Mouse (Mus musculus) right cerebral cortex, postnatal 25 days (tissue): Measurements from ENCODE around the gene Acsm5.

ENCODE experiments used
- DNase-seq: peaks from one replicate; pipeline ENCODE4 v3.0.0; 2022

Gene Acsm5

DNA sequence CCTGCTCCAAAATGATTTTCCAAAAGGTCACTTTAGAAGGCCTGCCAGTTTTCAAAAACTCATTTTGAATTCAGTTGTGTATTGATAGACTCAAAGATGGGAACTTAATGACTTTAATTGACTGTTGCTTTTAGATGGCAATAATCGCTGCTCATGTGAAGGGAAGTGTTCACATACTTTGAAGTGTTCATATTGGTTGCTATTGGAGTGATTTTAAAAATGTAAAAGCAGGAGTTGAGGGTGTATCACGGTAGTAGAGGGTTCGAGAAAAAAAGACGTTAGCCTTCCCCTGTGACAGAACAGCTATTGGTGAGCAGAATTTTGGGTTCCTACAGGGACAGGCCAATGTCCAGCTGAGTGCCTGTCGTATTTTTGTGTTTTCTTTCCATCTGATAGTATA is at the start of gene Acsm5:
TSS of gene Acsm5 (plus strand) at position 301 of the 400 bp plus-strand sequence.
- DNase-seq = no peak

DNA sequence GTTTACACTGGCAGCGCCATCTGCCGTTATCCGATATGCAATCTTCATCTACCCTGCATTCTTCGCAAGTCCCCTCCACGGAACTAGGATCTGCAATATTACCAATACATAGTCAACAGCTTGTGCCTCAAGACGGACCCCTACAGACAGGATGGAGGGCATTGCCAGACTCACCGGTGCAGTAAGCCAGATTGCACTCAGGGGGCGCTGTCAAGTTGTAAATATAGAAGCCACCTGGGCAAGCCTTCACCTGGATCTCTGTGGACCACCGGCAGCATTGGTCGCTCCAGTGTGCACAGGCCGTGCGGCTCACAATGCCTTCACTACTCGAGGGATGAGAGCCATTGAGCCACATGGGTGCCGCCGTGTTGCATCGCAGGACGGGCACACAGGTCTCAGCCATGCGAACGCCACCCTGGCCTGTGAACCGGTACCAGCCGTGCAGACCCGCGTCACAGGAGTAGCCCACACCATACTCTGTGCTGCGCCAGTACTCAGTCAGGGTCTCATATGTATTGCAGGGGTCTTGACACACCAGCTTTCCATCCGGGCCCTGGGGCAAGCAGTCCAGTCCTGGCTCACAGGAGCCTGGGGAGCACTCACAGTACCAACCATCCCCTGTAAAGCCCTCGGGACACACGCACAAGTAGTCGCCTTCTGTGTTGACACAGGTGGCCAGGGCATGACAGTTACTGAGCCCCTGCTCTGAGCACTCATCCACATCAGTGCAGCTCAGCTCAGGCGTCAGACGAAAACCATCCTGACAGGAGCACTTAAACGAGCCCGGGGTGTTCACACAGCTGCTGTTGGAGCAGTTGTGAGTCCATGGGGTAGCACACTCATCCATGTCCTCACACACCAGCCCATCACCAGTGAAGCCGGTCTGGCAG is 42.5 kb upstream of the Acsm5 start:
- DNase-seq = no peak

- DNase-seq = no peak
Observed at GRCm38 (mm10) chr7:119479256-119479655, 40.0 kb upstream of the Acsm5 start, which contains the start of gene Umod. Gene Umod (minus strand): TSS chr7:119479282.

GRCm38 (mm10) chr7:119484154-119484553 is 35.1 kb upstream of the Acsm5 start:
- DNase-seq = no peak

DNA sequence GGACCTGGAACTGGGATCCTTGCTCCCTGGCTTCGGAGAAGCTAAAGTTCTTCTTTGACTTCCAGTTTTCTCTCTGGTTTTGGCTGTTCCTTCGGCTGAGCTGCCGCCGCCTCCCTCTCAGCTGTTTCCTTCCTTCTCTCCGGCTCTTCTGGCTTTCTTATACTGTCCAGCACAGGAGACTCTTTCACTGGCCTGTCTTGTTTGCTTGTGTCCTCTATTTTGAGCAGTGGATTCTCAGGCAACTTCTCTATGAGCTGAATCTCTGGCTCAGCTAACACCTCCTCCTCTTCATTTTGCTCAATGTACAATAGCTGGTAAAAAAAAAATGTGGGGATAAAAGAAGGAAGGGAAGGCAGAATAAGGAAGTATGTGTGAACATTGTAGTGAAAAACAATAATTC is 32.6 kb upstream of the Acsm5 start:
- peak; percentile 3 for DNase-seq

- DNase-seq = no peak
Observed at GRCm38 (mm10) chr7:119490041-119490780, 29.1 kb upstream of the Acsm5 start.

GRCm38 (mm10) chr7:119511143-119511542 is 8.1 kb upstream of the Acsm5 start:
- DNase-seq = no peak

- DNase-seq = peak; percentile 44
Observed at GRCm38 (mm10) chr7:119513056-119513455, 6.2 kb upstream of the Acsm5 start.

DNA sequence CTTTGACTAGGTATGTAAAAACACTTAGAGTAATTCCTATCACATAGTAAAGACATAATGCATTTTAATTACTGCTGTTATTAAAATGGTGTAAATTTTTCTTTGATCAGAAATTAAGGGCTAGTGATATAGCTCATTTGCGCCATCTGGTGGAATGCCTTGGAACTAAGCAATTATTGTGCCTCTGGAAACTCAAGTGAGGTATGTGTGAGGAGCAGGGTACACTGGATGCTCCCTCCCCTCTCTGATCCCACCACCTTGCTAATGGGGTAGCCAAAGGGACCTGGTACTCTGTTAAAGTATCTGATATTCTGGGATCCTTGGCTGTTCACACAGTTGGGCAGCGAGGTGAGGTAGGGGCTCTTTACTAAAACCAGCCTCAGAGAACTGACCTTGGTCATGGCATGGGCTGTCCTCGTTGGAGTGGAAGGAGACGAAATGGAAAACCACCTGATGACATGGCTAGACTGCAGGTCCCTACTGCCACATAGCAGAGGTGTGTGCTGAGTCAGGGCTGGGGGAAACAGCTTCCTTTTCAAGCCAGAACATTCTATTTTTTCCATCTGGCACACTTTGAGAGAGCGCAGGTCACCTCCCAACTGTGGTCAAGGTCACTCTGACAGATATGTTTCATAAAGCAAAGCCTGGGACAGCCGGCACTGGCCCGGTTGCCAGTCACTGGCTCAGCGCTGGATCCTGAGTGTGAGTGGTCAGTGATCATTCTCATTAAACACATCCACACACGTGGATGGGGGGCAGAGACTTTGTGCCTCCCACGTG is 3.6 kb upstream of the Acsm5 start:
- DNase-seq = peak; percentile 14

DNA sequence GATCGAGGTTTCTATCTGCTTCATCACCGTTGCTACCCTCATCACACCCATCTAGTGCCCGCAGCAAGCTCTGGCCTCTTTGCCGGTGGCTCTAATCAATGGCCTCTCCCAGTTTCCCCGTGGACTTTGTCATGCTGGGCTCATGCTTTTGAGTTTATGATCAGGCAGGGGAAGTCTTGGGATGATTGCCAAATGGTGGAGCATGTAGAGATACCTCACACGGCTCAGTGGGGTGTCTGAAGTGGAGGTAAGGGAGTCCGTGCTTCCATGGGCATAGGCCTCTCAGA is 3.0 kb upstream of the Acsm5 start:
- DNase-seq = no peak

GRCm38 (mm10) chr7:119519654-119520053 is 391 bp downstream of the Acsm5 start:
- DNase-seq = peak; percentile 57

DNA sequence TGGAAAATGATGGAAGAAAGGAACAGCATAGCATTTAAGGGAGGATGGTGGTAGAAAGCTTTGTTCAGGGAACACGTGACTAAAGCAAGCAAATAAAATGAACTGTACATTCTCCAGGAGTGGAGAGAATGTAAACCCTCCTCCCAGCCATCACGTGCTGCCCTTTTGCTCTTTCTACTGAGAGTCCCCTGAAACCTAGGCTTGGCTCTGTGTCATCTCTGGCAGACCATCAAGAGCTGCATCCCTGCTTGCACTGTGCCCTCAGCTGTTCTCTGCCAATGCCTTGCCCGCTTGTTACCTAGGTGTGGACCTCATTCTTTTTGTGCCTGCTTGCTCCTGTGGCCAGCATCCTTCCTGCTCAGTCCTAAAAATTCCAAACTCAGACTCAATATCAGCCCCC is 2.6 kb downstream of the Acsm5 start:
- no peak for DNase-seq

GRCm38 (mm10) chr7:119522385-119522784 is 3.1 kb downstream of the Acsm5 start:
- no peak for DNase-seq

GRCm38 (mm10) chr7:119523389-119523788 is 4.1 kb downstream of the Acsm5 start, which contains the start of gene Pdilt:
Gene Pdilt (minus strand): TSS chr7:119523489.
- DNase-seq = no peak

GRCm38 (mm10) chr7:119525881-119526281 is 6.6 kb downstream of the Acsm5 start:
- no peak for DNase-seq

DNA sequence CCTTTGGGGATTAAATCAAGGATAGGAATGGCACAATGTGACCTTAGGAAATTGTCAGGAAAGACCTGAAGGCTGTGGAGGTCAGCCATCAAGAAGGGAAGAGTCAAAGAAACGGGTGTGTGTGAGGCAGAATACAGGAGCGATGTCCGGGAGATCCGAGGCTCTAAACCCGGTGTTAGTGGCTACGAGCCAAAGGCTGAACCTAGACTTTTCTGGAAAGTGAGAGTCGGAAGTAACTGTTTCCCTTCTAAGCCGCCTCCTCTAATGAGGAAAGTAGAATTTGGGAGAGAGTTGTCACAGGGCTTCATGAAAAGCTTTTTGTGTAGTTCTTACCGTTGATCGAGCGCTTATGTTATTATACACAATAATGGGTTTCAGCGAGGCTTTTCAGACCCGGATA is 7.2 kb downstream of the Acsm5 start:
- DNase-seq = no peak

- no peak for DNase-seq
Observed at GRCm38 (mm10) chr7:119527135-119527534, 7.9 kb downstream of the Acsm5 start.

DNA sequence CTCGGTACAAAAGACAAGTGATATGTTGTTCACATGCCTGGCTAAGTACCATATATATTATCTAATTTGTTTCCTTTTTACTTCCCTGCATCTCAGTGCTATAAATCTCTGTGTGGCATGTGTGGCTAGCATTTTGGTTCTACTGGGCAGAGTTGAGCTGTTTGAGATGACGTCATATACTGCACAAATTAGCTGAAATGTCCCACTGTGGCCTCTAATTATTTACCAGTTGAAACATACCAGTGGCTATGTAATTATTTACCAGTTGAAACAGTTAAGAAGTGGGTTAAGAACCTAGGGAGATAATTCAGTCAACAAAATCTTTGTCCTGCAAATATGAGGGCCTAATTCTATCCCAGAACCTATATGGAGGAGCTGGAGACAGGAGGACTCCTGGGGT is 8.3 kb downstream of the Acsm5 start:
- DNase-seq = no peak

GRCm38 (mm10) chr7:119528617-119529016 is 9.4 kb downstream of the Acsm5 start:
- DNase-seq = no peak

DNA sequence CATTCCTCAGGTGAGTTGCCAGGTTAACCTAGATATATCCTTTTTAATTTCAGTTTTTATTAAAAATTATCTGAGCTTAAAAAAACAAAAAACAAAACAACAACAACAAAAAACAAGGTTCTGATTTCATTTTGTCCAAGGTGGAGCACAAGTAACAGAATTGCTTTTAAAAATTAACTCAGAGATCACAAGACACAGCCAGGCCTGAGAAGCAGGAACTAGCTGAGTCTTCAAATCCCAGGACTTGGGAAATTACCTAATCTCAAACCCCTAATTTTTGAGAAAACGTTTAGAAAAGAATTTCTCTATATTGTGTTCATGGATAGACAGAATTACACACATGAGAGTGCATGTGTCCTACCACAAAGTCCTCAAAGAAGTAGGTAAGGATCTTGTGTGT is 13.7 kb downstream of the Acsm5 start:
- no peak for DNase-seq

DNA sequence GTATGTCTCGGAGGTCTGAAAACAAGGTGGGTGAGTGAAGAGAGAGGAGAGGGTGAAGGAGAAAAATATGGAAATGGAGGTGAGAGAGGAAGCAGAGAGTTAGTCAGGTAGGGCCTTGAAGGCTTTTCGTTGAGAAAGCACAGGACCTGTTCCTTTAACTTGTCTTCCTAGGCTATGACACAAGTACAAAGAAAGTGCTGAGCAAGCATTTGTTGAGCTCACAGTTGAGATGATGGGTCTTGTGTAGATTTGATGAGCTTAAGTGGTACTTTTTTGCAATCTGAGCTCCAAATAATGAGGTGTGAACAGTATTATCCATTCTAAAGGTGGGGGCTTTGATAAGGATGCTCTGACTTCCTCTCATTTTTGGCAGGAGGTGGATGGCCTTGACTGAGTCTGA is 15.1 kb downstream of the Acsm5 start:
- no peak for DNase-seq

DNA sequence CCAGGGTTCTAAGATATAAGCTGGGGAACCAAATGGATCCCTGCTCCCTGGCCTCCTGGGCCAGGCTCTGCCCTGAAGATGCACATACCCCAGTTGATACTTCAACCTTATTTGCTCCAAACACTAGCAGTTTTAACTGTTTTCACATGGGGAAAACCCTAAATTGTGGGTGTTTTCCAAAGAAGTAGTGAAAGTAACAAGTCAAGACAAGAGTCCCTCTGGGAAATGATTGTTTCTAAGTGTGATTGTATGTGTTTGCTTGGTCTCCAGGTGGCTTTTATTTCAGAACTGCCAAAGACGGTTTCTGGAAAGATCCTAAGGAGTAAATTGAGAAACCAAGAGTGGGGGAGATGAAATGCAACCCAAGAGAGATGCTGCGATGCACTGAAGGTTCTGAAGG is 23.2 kb downstream of the Acsm5 start:
- no peak for DNase-seq

DNA sequence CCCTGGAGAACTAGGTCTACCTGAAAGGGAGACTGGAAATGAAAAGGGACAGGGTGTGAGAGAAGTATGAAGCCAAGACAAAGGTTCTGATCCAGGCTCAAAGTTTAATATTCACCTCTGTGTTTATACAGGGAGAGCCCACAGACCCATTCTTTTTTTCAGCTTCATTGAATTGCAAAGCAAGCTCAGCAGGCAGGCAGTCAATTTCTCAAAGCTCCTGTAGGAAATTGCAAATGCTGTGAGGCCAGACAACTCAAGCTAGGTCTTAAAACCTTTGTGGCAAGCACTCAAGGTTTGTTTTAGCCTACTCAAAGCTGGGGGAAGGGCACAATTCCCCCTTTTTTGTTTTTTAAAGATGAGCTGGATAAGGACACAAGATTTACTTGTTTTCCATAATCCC is 26.3 kb downstream of the Acsm5 start:
- DNase-seq = no peak
